Mouse (Mus musculus): ENCODE measurements at regions not wholly inside any gene's neighbourhood (a gene's known extent, or its start where the extent isn't known, plus 50 kb on each side); places are given as distances from the start of the nearest gene placed in this dataset.

GRCm38 (mm10) chr11:21019829-21020228, 71.3 kb upstream of the Peli1 start:
- 75% methylated on average over 2 of the region's 2 CpGs for WGBS
- no peak overlapping the region for H3K4me2 ChIP-seq
- no peak for ATAC-seq (ENCODE audit: low FRiP score)
- H3K4me3 ChIP-seq (replicated peaks) = no peak overlapping the region
- no peaks in the 10 kb centered on the region for H3K9me3 ChIP-seq (replicated peaks)
- no peak overlapping the region for H3K9ac ChIP-seq (replicated peaks)
- no peaks in the 10 kb centered on the region for H3K27me3 ChIP-seq (replicated peaks)
- no peak overlapping the region for H3K27ac ChIP-seq (replicated peaks)
- H3K36me3 ChIP-seq = no peaks in the 10 kb centered on the region
- peaks cover 13% of the 10 kb centered on the region for H3K4me1 ChIP-seq

- no peak overlapping the region for H3K4me2 ChIP-seq
- H3K36me3 ChIP-seq = no peaks in the 10 kb centered on the region
- WGBS = 79% methylated on average over 4 of the region's 4 CpGs
- no peak overlapping the region for H3K27ac ChIP-seq (replicated peaks)
- H3K4me3 ChIP-seq (replicated peaks) = no peak overlapping the region
- no peak overlapping the region for H3K9ac ChIP-seq (replicated peaks)
- no peaks in the 10 kb centered on the region for H3K9me3 ChIP-seq (replicated peaks)
- H3K4me1 ChIP-seq = no peaks in the 10 kb centered on the region
- no peak for ATAC-seq (ENCODE audit: low FRiP score)
- no peaks in the 10 kb centered on the region for H3K27me3 ChIP-seq (replicated peaks)
These were observed 67.0 kb upstream of the Peli1 start for GRCm38 (mm10) chr11:21024111-21024510.

DNA sequence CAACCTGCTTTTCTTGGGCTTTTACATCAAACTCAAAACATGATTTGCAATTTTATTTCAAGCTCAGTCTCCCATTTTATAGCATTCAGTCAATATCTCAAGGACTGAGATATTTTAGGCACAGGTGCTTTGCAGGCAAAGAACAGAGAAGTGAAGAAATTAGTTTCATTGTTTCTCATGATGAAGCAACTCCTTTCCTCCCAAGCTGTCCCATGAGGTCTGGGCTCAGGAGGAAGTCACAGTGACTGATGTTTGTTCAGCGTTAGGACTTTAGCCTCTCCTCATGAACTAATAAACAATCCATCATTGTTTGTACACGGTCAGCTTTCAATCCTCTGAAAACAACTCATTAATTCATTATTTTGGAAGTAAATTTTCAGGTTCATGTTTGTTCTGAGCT, 66.6 kb upstream of the Peli1 start:
- Histone ChIP-seq H3K27ac (replicated peaks) (no peak overlapping the region), H3K9me3 (replicated peaks) (no peaks in the 10 kb centered on the region), H3K27me3 (replicated peaks) (no peaks in the 10 kb centered on the region), H3K4me3 (replicated peaks) (no peak overlapping the region), H3K4me2 (no peak overlapping the region), H3K9ac (replicated peaks) (no peak overlapping the region), H3K36me3 (no peaks in the 10 kb centered on the region), H3K4me1 (no peaks in the 10 kb centered on the region)
- 49% methylated on average over 2 of the region's 2 CpGs for WGBS
- no peak for ATAC-seq (ENCODE audit: low FRiP score)

DNA sequence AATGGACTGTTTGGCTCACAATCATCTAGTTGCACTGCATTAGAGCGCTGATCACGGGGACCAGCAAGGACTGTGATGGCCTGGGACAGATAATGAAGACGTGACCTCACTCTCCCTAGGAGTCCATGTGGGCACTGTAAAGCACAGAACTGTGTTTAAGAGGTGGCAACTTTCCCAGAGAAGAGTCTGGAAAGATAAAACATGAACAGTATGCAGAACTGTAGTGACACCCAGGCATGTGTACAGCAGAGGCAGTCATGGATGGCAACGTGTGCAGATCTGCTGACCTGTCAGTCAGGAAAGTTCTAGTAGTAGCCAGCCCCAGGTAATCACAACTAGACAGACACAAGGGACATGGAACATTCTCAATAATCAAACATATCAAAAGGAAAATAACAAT, 63.8 kb upstream of the Peli1 start:
- no peak for ATAC-seq (ENCODE audit: low FRiP score)
- H3K4me3 ChIP-seq (replicated peaks) = no peak overlapping the region
- H3K4me2 ChIP-seq = no peak overlapping the region
- no peaks in the 10 kb centered on the region for H3K9me3 ChIP-seq (replicated peaks)
- H3K36me3 ChIP-seq = no peaks in the 10 kb centered on the region
- 90% methylated on average over 4 of the region's 4 CpGs for WGBS
- H3K27ac ChIP-seq (replicated peaks) = no peak overlapping the region
- H3K9ac ChIP-seq (replicated peaks) = no peak overlapping the region
- no peaks in the 10 kb centered on the region for H3K4me1 ChIP-seq
- H3K27me3 ChIP-seq (replicated peaks) = no peaks in the 10 kb centered on the region

- Histone ChIP-seq H3K27ac (replicated peaks) (no peak overlapping the region), H3K4me3 (replicated peaks) (no peak overlapping the region), H3K4me2 (no peak overlapping the region), H3K9me3 (replicated peaks) (no peaks in the 10 kb centered on the region), H3K27me3 (replicated peaks) (no peaks in the 10 kb centered on the region), H3K4me1 (peaks cover 15% of the 10 kb centered on the region), H3K9ac (replicated peaks) (no peak overlapping the region), H3K36me3 (no peaks in the 10 kb centered on the region)
- ATAC-seq (ENCODE audit: low FRiP score) = no peak
- 96% methylated on average over 6 of the region's 6 CpGs for WGBS
These were observed 60.7 kb upstream of the Peli1 start for GRCm38 (mm10) chr11:21030362-21030761.

- Histone ChIP-seq H3K9me3 (replicated peaks) (no peaks in the 10 kb centered on the region), H3K4me3 (replicated peaks) (no peak overlapping the region), H3K36me3 (no peaks in the 10 kb centered on the region), H3K4me2 (no peak overlapping the region), H3K27me3 (replicated peaks) (no peaks in the 10 kb centered on the region), H3K9ac (replicated peaks) (no peak overlapping the region), H3K27ac (replicated peaks) (no peak overlapping the region), H3K4me1 (peaks cover 21% of the 10 kb centered on the region)
- ATAC-seq (ENCODE audit: low FRiP score) = no peak
- WGBS = 89% methylated on average over 2 of the region's 2 CpGs
These were observed 59.3 kb upstream of the Peli1 start for GRCm38 (mm10) chr11:21031816-21032215.

GRCm38 (mm10) chr11:21033234-21033822, 57.8 kb upstream of the Peli1 start:
- Histone ChIP-seq H3K27me3 (replicated peaks) (no peaks in the 10 kb centered on the region), H3K36me3 (no peaks in the 10 kb centered on the region), H3K4me2 (no peak overlapping the region), H3K4me1 (peaks cover 21% of the 10 kb centered on the region), H3K9me3 (replicated peaks) (no peaks in the 10 kb centered on the region), H3K4me3 (replicated peaks) (no peak overlapping the region), H3K9ac (replicated peaks) (no peak overlapping the region), H3K27ac (replicated peaks) (no peak overlapping the region)
- no peak for ATAC-seq (ENCODE audit: low FRiP score)
- WGBS = 78% methylated on average over 14 of the region's 14 CpGs

DNA sequence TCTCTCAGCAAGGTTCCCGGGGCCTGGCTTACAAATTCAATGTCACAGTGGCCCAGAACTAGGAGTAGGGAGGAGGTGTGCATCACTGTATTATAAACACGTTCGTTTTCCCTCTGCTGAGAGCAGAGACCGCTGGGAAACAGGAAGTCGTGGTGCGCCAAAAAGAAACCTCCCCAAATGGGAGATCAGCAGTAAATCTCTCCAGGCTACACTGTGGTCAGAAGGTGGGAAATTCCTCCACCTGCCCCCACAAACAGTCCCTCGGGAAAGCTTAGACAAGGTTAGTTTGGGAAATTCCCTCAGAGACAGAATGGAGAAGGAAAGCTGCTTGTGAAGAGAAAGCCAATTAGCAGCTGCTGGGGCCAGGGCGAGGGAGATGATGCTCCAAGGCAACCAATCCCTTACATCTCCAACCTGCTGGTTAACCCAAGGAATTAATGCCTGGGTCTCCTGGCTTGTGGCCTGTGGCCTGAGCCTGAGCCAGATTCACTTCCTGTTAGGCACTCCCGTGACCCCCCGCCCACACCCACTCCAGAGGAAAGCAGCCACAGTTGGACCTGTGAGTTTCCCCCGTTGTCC, 57.2 kb upstream of the Peli1 start:
- Histone ChIP-seq H3K4me2 (0 out of 2 replicates have a peak overlapping the region, but pooled peaks have one; percentile 3), H3K36me3 (no peaks in the 10 kb centered on the region), H3K9me3 (replicated peaks) (no peaks in the 10 kb centered on the region), H3K9ac (replicated peaks) (no peak overlapping the region), H3K27me3 (replicated peaks) (no peaks in the 10 kb centered on the region), H3K4me1 (peaks cover 21% of the 10 kb centered on the region), H3K4me3 (replicated peaks) (no peak overlapping the region), H3K27ac (replicated peaks) (no peak overlapping the region)
- WGBS = 57% methylated on average over 11 of the region's 11 CpGs
- no peak for ATAC-seq (ENCODE audit: low FRiP score)

DNA sequence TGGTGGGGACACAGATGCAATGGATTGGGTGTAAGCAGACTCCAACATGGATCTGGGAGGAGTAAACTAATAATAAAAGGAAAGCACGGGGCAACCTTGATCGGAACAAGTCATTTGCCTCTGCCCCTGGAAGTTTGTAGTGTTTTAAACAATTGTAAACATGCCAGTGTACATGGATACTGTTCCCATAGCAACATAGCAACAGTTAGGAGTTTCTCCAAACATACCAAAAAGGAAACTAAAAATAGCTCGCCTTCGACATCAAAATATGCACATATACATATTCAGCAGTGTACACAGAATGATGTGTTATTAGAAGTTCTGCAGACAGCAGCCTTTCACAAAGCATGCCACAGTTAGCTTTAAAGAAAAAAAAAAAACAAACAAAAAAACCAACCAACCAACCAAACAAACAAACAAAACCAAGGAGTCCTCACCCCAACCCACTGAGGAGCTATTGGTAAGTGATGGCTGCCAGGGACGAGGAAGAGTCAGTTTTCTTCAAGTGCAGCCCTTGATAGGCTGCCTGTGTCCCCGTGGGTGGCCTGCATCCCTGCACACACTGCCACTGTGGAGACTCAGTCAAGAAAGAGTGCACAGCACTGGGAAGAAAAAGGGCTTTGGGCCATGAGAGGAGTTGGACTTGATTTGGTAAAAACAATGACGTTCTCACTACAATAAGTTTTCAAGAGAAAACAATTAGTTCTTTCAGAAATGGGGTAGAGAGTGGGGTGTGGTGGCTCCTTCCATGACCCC, 54.8 kb upstream of the Peli1 start:
- no peak overlapping the region for H3K9ac ChIP-seq (replicated peaks)
- H3K4me1 ChIP-seq = peaks cover 21% of the 10 kb centered on the region
- no peak overlapping the region for H3K4me2 ChIP-seq
- no peak overlapping the region for H3K4me3 ChIP-seq (replicated peaks)
- no peak overlapping the region for H3K27ac ChIP-seq (replicated peaks)
- no peaks in the 10 kb centered on the region for H3K27me3 ChIP-seq (replicated peaks)
- H3K9me3 ChIP-seq (replicated peaks) = no peaks in the 10 kb centered on the region
- ATAC-seq (ENCODE audit: low FRiP score) = no peak
- no peaks in the 10 kb centered on the region for H3K36me3 ChIP-seq
- WGBS = 32% methylated on average over 7 of the region's 7 CpGs

- H3K4me3 ChIP-seq (replicated peaks) = no peak overlapping the region
- no peaks in the 10 kb centered on the region for H3K27me3 ChIP-seq (replicated peaks)
- no peak overlapping the region for H3K9ac ChIP-seq (replicated peaks)
- 91% methylated on average over 6 of the region's 6 CpGs for WGBS
- ATAC-seq (ENCODE audit: low FRiP score) = no peak
- no peaks in the 10 kb centered on the region for H3K9me3 ChIP-seq (replicated peaks)
- no peak overlapping the region for H3K4me2 ChIP-seq
- H3K27ac ChIP-seq (replicated peaks) = no peak overlapping the region
- H3K4me1 ChIP-seq = peaks cover 21% of the 10 kb centered on the region
- no peaks in the 10 kb centered on the region for H3K36me3 ChIP-seq
These were observed 53.7 kb upstream of the Peli1 start for GRCm38 (mm10) chr11:21037267-21037906.

- no peak overlapping the region for H3K4me2 ChIP-seq
- 0 out of 2 replicates have a peak, but pooled peaks cover 4% of the 10 kb centered on the region for H3K4me1 ChIP-seq
- H3K36me3 ChIP-seq = no peaks in the 10 kb centered on the region
- no peak overlapping the region for H3K27ac ChIP-seq (replicated peaks)
- no peak overlapping the region for H3K9ac ChIP-seq (replicated peaks)
- no peaks in the 10 kb centered on the region for H3K9me3 ChIP-seq (replicated peaks)
- WGBS = 85% methylated on average over 5 of the region's 5 CpGs
- ATAC-seq (ENCODE audit: low FRiP score) = no peak
- no peak overlapping the region for H3K4me3 ChIP-seq (replicated peaks)
- H3K27me3 ChIP-seq (replicated peaks) = no peaks in the 10 kb centered on the region
These were observed 49.9 kb upstream of the Peli1 start for GRCm38 (mm10) chr11:21041201-21041600.
